Mouse (Mus musculus) thymus, adult 2 months (tissue): ENCODE measurements around the gene Rnf26. TPM values are rescaled to one million over a fixed set of nuclear protein-coding genes. Genes with fewer than 3 reads are reported as not detected.

Source experiments
- DNase-seq: peaks from one replicate; pipeline ENCODE4 v3.0.0; 2021
- H3K27ac ChIP-seq: fragments of 200-500 bp; 2 replicates; pipeline ENCODE4 v1.5.1; 2012; ENCODE audit warnings: low read length, control low read depth; ENCODE audit not compliant: control insufficient read depth, insufficient read depth
- H3K27me3 ChIP-seq: fragments of 200-500 bp; 2 replicates; pipeline ENCODE4 v1.6.1; 2012; ENCODE audit warnings: mild to moderate bottlenecking, low read length, moderate library complexity, mixed read lengths; ENCODE audit not compliant: control insufficient read depth, insufficient read depth
- H3K36me3 ChIP-seq: fragments of 200-500 bp; 2 replicates; pipeline ENCODE4 v1.6.1; 2012; ENCODE audit warnings: mild to moderate bottlenecking, low read length, moderate library complexity; ENCODE audit not compliant: control insufficient read depth, insufficient read depth
- H3K4me1 ChIP-seq: fragments of 200-500 bp; replicated peaks from 2 replicates; pipeline ENCODE4 v1.6.1; 2012; ENCODE audit warnings: low read length; ENCODE audit not compliant: control insufficient read depth, insufficient read depth
- H3K4me3 ChIP-seq: fragments of 200-500 bp; 2 replicates; pipeline ENCODE4 v1.5.1; 2012; ENCODE audit warnings: mild to moderate bottlenecking, low read length, control low read depth, moderate library complexity; ENCODE audit not compliant: control insufficient read depth, insufficient read depth
- CTCF ChIP-seq: fragments of 200-500 bp; IDR thresholded peaks from 2 replicates; pipeline ENCODE4 v1.5.1; 2012; ENCODE audit warnings: mild to moderate bottlenecking, control low read depth, low read length, moderate library complexity, borderline replicate concordance; ENCODE audit not compliant: control insufficient read depth, poor library complexity, insufficient read depth; ENCODE audit errors: extremely low read depth
- POLR2A ChIP-seq: fragments of 200-500 bp; IDR thresholded peaks from 2 replicates; pipeline ENCODE4 v1.6.1; 2012; ENCODE audit warnings: mild to moderate bottlenecking, low read length, control low read depth, moderate library complexity; ENCODE audit not compliant: control insufficient read depth, poor library complexity, insufficient read depth; ENCODE audit errors: extremely low read depth
- WGBS: fragments of 180-500 bp; shearing (Covaris S2); methylation state at CpG from one replicate; pipeline ENCODE4 v1.1.7; 2018; 5-methylcytosine and 5-hydroxymethylcytosine counted together
- polyA plus RNA-seq: library from polyadenylated mRNA; depleted of rRNA; stranded (reverse); fragments of >200 nt; gene quantifications from 2 replicates; pipeline ENCODE4 v1.2.3, GENCODE M21; 2012

Rnf26 gene
- polyA plus RNA-seq, 1 experiment: 72.3 TPM

DNA sequence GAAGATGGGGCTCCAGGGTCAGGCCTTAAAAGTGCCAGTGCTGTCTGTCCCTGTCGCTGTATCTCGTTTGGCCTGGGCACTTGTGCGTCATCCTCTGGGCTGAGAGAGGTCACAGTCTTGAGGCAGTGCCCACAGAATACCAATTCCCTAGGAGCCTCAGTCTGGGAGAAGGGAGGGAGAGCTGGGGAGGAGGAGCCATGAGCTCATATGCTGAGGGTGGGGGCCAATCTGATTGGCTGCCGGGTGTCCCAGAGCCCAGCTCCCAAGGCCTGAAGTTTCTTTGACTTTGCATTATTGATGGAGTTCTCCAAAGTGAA is 40.8 kb downstream of the Rnf26 start:
- no peak for TF ChIP-seq POLR2A
- TF ChIP-seq CTCF: no peak
- no peak overlapping the region for H3K27ac ChIP-seq
- H3K27me3 ChIP-seq: no peaks in the 10 kb centered on the region
- no peak for DNase-seq
- H3K36me3 ChIP-seq: no peaks in the 10 kb centered on the region
- no peak overlapping the region for H3K4me3 ChIP-seq
- 89% methylated on average over 4 of the region's 4 CpGs for WGBS
- H3K4me1 ChIP-seq: peaks cover 16% of the 10 kb centered on the region

DNA sequence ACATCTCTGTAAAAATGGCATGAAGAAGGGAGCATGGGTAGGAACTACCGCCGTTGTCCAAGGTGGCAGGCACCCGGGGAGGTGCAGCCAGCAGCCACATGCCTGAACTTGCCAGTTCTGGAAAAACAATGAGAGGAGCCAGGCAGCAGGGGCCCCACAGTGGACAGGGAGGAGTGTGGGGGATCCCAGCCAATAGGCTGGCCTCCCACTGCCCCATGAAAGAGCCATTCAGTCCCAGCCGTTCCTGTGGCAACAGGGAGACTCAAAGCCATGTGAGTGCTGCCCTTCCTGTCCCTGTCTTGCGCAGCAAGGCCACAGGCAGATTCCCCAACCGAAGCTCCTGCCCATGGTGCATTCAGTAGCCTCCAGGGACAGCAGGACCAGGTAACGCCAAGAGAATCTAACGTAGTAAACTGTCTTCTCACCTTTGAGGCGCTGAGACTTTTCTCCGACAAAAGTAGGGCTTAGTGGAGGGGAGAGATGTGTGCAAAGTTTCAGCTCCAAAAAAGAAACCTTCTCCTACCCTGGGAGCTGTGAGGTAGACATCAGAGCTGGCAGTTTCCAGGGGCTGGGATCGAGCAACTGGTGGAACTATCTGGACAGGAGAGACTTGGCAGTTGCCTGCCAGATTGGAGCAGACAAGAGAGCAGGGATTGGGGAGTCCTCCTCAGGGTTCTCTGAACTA is 41.3 kb downstream of the Rnf26 start:
- 81% methylated on average over 11 of the region's 11 CpGs for WGBS
- H3K4me3 ChIP-seq: no peak overlapping the region
- no peak for TF ChIP-seq POLR2A
- no peak for TF ChIP-seq CTCF
- H3K27ac ChIP-seq: no peak overlapping the region
- H3K36me3 ChIP-seq: no peaks in the 10 kb centered on the region
- H3K4me1 ChIP-seq: peaks cover 21% of the 10 kb centered on the region
- no peak for DNase-seq
- no peaks in the 10 kb centered on the region for H3K27me3 ChIP-seq

DNA sequence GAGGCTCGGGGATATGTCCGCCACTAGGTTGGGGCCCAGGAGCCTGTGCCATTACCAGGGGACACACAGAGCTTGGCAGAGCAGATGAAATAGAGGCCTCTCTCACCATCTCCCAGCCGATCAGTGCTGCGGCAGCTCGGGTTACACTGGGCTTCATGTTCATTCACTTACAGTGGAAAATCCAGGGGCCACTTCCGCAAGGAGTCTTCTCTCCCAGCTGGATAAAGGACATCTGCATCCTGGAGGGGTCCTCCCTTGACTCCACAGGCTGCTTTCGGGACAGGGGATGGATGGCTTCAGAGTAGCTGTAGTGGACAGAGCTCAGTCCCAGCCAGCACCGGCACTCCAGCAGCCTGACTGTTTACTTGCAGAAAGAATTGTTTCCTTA is 42.5 kb downstream of the Rnf26 start:
- TF ChIP-seq POLR2A: no peak
- H3K4me3 ChIP-seq: no peak overlapping the region
- H3K36me3 ChIP-seq: no peaks in the 10 kb centered on the region
- no peak overlapping the region for H3K27ac ChIP-seq
- H3K27me3 ChIP-seq: no peaks in the 10 kb centered on the region
- H3K4me1 ChIP-seq: peaks cover 25% of the 10 kb centered on the region
- 84% methylated on average over 8 of the region's 8 CpGs for WGBS
- no peak for DNase-seq

DNA sequence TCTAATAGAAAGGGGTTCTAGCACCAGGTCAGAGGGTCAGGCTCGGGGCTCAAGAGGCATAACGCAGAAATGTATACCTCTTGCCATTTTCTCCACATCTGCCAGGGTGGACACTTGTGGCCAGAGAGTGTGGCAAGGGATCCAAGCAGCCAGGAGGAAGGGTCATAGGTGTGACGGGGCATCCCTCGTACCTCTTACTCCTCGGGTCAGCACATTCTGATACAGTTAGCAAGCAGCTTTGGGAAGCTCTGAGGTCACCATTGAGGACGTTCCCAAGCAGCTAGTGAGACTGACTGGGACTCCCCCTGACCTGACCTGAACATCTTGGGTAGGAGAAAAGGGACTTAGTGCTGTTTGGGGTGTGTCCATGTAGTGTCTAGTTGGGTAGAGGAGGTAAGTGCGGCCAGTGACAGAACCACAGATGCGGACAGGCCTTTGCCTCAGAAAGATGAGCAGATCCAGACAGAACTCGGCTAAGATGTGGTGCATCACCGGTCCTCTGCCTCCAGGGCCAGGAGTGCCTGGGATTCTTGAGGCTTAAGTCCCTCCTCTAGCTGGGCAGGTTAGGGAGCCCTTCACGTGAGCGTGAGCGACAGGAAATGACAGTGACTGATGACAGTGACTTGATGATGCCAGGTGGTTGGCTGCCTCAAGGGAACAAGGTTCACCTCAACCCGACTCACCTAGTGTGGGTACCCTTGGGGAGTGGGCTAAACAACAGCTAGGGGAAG is 43.0 kb downstream of the Rnf26 start:
- Histone ChIP-seq H3K4me3 (no peak overlapping the region), H3K27me3 (no peaks in the 10 kb centered on the region), H3K36me3 (no peaks in the 10 kb centered on the region), H3K27ac (no peak overlapping the region), H3K4me1 (peaks cover 25% of the 10 kb centered on the region)
- DNase-seq: no peak
- TF ChIP-seq CTCF: no peak
- WGBS: 82% methylated on average over 14 of the region's 14 CpGs

DNA sequence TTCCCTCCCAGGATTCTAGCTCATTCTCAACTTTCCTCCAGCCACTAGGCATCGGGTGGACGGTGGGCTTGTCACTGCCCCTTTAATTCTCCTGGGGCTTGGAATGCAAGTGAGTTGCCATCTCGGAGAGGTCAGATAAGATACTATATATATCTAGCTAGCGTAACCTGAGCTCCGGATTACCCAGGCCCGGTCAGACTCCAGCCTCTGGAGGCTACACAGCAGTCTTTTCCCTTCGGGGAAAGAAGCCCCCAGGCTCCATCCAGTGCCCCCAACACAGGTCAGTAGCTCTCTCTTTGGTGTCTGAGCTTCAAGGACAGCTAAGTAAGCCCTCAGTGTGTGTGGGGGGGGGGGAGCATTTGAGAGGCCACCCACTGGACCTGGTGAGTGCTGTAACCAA is 44.1 kb downstream of the Rnf26 start:
- DNase-seq: no peak
- 90% methylated on average over 7 of the region's 7 CpGs for WGBS
- H3K4me3 ChIP-seq: no peak overlapping the region
- H3K27ac ChIP-seq: no peak overlapping the region
- no peaks in the 10 kb centered on the region for H3K36me3 ChIP-seq
- peaks cover 25% of the 10 kb centered on the region for H3K4me1 ChIP-seq
- TF ChIP-seq CTCF (no peak), POLR2A (no peak)
- no peaks in the 10 kb centered on the region for H3K27me3 ChIP-seq

DNA sequence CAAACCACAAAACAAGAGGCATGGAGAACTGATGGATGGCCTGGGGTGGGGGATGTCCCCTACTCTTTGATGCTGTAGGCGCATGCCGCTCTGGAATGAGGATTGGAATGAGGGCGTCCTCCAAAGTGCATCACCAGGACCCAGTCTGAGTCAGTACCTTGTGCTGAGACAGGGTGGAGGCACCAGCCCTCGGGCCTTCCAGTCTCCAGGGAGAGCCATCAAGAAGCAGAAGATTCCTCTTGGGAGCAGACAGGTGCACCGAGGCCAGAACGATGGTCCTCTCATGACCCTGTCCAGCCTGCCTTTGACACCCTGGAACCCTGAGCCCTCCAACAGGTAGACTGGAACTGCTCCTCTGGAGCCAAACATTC is 45.4 kb downstream of the Rnf26 start:
- H3K27me3 ChIP-seq: no peaks in the 10 kb centered on the region
- no peaks in the 10 kb centered on the region for H3K36me3 ChIP-seq
- H3K4me3 ChIP-seq: no peak overlapping the region
- WGBS: 97% methylated on average over 6 of the region's 6 CpGs
- peaks cover 25% of the 10 kb centered on the region for H3K4me1 ChIP-seq
- TF ChIP-seq POLR2A (no peak), CTCF (no peak)
- H3K27ac ChIP-seq: no peak overlapping the region
- DNase-seq: no peak
